Mouse (Mus musculus) CD4-positive, CD25-positive, alpha-beta regulatory T cell, adult 4 months (primary cell): ENCODE data around the gene Lonp2. TPM values are rescaled to one million over a fixed set of nuclear protein-coding genes. Genes with fewer than 3 reads are reported as not detected.

Source experiments
- ATAC-seq: one replicate; pipeline ENCODE4 v1.8.0; 2017
- polyA plus RNA-seq, 2 experiments: library from polyadenylated mRNA; unstranded; fragments of 100-300 nt; shearing (Covaris generic); gene quantifications; one replicate each; pipeline ENCODE4 v1.2.1; 2017

Gene Lonp2
- polyA plus RNA-seq, 2 experiments from 2014 or later: 96.5 to 125 TPM

- ATAC-seq: no peak
Observed at GRCm38 (mm10) chr8:86756948-86757733, 133.3 kb downstream of the Lonp2 start.

GRCm38 (mm10) chr8:86758651-86759050 is 134.8 kb downstream of the Lonp2 start:
- ATAC-seq: no peak

GRCm38 (mm10) chr8:86759090-86759491 is 135.2 kb downstream of the Lonp2 start:
- ATAC-seq: no peak

- ATAC-seq: no peak
Observed at GRCm38 (mm10) chr8:86760746-86761145, 136.9 kb downstream of the Lonp2 start.

- ATAC-seq: no peak
Observed at GRCm38 (mm10) chr8:86762806-86763205, 139.0 kb downstream of the Lonp2 start.

GRCm38 (mm10) chr8:86765155-86765554 is 141.3 kb downstream of the Lonp2 start:
- no peak for ATAC-seq

- ATAC-seq: no peak
Observed at GRCm38 (mm10) chr8:86765669-86766068, 141.8 kb downstream of the Lonp2 start.

GRCm38 (mm10) chr8:86766548-86767211 is 142.8 kb downstream of the Lonp2 start:
- no peak for ATAC-seq

- no peak for ATAC-seq
Observed at GRCm38 (mm10) chr8:86768499-86768898, 144.7 kb downstream of the Lonp2 start.

GRCm38 (mm10) chr8:86769945-86770715 is 146.3 kb downstream of the Lonp2 start:
- no peak for ATAC-seq

Other genes starting within 250 kb of the Lonp2 start
- not detected for gene Abcc12, start 43.4 kb upstream of the Lonp2 start, polyA plus RNA-seq
- not detected for gene Gm10638, start 121.7 kb downstream of the Lonp2 start, polyA plus RNA-seq
- gene Siah1a, start 121.9 kb downstream of the Lonp2 start, polyA plus RNA-seq: 1 to 10 TPM; 4.8 to 7.9 TPM